Mouse (Mus musculus): ENCODE measurements around the gene Fam78b.

GRCm38 (mm10) chr1:167122436-167122835 lies 121.2 kb downstream of the Fam78b start:
- TF ChIP-seq POLR2A (IDR thresholded peaks at IDR 0.05; ENCODE audit: insufficient read depth, low read length), result no peak
- no peak for TF ChIP-seq CTCF (IDR thresholded peaks at IDR 0.05; ENCODE audit: low read depth, low read length)
- TF ChIP-seq EP300 (IDR thresholded peaks at IDR 0.05; ENCODE audit: insufficient read depth, low read depth, low read length), result no peak

Measured in ES-Bruce4 (cell line).